Mouse (Mus musculus) embryonic fibroblast, embryonic 13.5 days (primary cell): Measurements from ENCODE around the gene Rab3gap2.

Source experiments
- CTCF ChIP-seq: IDR thresholded peaks from 2 replicates; pipeline ENCODE4 v1.5.1; 2011; ENCODE audit warnings: mild to moderate bottlenecking, control low read depth, low read length, moderate library complexity, borderline replicate concordance; ENCODE audit not compliant: insufficient read depth
- POLR2A ChIP-seq: IDR thresholded peaks from 2 replicates; pipeline ENCODE4 v1.6.1; 2011; ENCODE audit warnings: low read depth, mild to moderate bottlenecking, control low read depth, low read length, moderate library complexity

DNA sequence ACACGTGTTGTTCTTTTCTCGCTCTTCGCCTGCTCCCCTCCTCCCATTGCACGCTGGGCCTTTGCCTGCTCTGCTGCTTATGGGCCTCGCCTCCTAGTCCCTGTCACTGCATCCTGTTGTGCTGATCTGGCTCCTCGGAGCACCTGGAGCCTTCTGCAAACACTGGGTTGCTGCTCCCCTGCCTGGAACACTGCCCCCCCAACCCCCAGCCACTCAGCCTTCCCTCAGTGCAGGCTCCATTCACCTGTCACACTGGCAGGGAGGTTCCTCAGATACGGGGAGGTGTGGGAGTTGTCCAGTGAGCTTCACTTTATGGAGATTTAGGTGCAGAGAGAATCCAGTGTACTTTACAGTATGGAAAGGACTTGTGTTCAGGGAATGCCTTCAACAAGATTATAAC lies 41.5 kb downstream of the Rab3gap2 start:
- TF ChIP-seq CTCF (no peak), POLR2A (no peak)
